Mouse (Mus musculus) ES-CJ7 (cell line): ENCODE measurements around the gene Junb.

Experiments used
- DNase-seq: peaks from one replicate; pipeline ENCODE4 v3.0.0; 2011; ENCODE audit warnings: low read depth, low spot score

The Junb gene

GRCm38 (mm10) chr8:84978248-84978940 lies at the start of gene Junb:
Gene Junb (minus strand): TSS chr8:84978718.
- DNase-seq: peak; percentile 94

- DNase-seq: no peak
Measured at GRCm38 (mm10) chr8:85027922-85028321, 49.4 kb upstream of the Junb start.

GRCm38 (mm10) chr8:85027516-85027855 lies 49.0 kb upstream of the Junb start:
- no peak for DNase-seq

DNA sequence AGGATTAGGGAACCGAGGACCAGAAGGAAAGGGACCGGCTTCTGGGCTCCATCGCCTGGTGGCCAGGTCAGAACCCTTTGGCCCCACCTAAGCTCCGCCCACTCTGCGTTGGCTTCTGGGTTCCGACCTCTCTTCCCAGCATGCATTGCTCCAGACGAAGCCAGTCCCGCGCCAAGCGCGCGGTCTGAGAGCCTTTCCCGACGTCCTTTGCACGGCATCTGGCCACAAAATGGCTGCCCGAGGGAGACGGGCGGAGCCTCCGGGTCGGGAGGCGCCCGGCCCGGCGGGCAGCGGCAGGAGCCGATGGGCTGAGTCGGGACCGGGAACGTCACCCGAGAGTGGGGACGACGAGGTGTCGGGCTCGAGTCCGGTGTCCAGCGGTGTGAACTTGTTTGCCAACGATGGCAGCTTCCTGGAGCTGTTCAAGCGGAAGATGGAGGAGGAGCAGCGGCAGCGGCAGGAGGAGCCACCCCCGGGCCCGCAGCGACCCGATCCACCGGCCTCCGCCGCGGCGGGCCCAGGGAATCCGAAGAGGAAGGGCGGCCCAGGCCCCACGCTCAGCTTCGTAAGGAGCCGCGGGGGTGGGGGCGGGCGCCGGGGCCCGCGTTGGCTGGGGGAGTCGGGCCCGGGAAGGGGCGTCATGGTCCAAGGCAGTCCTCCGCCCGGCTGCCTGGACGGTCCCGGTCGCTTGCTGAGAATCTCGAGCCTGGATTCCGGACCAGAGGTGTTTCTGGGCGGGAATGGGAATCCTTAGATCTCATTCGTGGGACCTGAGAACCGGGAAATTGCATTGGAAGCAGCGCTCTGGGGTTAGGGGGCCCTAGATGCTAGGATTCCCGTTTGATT lies 48.4 kb upstream of the Junb start, which contains the start of gene Trir:
Trir (plus strand) TSS at position 154 of the 846 bp plus-strand sequence.
- DNase-seq: peak; percentile 99

GRCm38 (mm10) chr8:85025098-85025932 lies 46.8 kb upstream of the Junb start, which contains the start of gene Asna1:
Gene Asna1 (minus strand): TSS chr8:85025281.
- peak; percentile 99 for DNase-seq

GRCm38 (mm10) chr8:85023846-85024245 lies 45.3 kb upstream of the Junb start:
- DNase-seq: no peak

DNA sequence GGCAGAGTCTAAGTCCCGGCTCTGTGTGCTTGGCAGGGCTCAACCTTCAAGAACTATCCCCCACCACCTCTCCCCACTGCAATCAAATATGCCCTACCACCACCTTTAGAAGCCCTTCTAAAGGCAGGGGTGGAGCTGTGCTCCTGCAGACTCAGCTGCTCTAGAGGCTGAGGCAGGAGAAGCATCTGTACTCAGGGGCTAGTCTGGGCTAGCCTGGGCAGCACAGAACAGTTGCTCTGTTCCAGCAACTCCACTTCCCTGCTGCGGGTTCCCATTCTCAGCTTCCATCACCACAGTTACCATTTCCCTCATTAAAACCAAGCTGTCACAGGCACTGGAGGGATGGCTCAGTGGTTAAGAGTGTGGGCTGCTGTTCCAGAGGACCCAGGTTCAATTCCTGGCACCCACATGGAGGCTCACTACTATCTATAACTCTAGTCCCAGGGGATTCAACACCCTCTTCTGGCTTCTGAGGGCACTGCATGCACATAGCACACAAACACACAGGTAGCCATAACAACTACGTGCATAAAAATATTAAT lies 43.1 kb upstream of the Junb start:
- DNase-seq: peak; percentile 65

- no peak for DNase-seq
Measured at GRCm38 (mm10) chr8:85017209-85017608, 38.7 kb upstream of the Junb start.

DNA sequence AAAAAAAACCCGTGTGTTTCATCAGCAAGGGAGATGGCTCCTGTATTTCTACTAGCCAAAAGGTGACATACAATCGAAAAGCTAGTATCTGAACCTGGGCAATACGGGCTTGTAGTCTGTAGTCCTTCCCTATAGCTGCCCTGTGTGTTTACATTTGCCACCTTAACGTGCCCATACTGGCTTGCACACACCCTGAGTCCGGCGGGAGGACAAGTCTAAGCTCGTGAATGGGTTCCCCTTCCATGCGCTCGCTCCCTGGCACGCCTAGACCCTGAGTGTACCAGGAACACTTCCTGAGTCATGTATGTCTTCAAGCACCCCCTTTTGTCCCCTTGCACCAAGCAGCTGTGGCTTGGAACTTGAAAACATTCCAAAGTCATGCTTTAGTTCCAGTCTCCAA lies 38.2 kb upstream of the Junb start:
- DNase-seq: no peak

DNA sequence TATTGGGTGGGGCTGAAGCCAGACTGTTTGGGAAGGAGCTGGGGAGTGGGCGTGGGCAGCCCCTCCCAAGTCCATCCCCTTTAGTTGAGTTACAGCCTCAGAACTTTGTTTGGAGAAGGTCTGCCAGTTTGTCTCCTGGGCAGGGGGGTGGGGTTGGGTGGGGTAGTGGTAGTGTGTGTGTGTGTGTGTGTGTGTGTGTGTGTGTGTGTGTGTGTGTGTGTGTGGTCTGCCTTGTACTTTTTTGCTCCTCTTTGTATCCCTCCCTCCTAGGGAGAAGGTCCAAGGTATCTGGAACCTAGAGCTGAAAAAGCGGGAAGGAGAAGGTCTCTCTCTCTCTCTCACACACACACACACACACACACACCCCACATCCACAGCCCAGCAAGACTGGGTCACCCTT lies 35.9 kb upstream of the Junb start, which contains the start of gene Best2:
Best2 (minus strand) TSS at position 101 of the 400 bp plus-strand sequence.
- no peak for DNase-seq

DNA sequence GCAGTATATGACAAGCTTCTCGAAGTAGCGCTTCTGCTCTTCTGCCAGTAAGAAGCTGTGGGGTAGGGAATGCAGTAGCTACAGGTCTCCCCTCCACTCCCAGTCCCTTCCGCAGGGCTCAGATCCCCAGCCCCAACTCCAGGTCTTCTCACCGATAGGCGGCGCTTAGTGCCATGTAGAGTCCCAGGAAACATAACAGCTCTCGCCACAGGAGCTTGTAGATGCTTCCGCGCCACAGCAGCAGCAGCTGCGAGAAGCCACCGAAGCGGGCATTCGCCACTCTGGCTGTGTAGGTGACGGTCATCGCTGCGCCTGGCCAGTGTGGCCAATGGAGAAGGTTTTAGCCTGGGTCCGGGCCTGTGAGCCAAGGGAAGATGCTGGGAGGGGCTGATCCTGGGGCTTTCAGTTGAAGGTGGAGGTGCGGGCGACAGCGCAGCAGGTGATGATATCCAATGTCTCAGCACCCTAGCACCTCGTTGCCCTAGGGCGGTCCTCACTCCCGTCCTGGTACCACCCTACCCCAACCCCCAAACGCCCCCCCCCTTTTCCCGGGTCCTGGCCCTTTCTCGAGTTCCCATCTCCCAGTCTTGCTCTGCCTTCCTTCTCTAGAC lies 34.8 kb upstream of the Junb start:
- peak; percentile 97 for DNase-seq

GRCm38 (mm10) chr8:85011242-85011641 lies 32.7 kb upstream of the Junb start:
- peak; percentile 71 for DNase-seq

GRCm38 (mm10) chr8:85007686-85008085 lies 29.2 kb upstream of the Junb start:
- DNase-seq: peak; percentile 79

- peak; percentile 98 for DNase-seq
Measured at GRCm38 (mm10) chr8:84997649-84998295, 19.3 kb upstream of the Junb start.

DNA sequence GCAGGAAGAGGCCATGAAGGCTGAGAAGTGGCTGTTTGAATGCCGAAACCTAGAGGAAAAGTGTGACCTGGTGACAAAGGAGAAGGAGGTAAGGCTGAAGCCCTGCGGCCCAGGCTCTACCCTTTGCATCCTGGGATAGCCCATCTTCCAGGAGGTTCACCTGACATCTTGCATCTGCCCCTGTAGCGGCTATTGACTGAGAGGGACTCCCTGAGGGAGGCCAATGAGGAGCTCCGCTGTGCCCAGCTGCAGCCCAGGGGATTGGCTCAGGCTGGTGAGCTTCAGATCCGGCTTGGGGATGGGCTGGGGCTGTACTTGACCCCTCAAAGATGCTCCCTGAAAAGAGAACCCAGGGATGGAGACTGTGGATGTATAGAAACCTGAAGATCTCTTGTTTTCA lies 18.5 kb upstream of the Junb start:
- DNase-seq: no peak

DNA sequence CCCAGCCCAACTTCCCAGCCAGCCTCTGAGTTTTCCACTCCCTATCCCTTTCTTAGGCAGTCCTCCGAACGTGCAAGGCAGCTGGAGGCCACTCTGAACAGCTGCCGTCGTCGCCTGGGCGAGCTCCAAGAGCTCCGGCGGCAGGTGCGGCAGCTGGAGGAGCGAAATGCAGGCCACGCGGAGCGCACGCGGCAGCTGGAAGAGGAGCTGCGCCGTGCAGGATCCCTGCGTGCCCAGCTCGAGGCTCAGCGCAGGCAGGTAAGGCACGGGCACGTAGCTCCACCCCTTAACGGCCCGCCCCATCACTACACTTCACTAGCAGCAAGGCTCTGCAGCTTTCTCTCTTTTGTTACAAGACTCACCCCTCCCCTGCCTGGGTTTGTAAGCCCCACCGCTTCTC lies 17.2 kb upstream of the Junb start:
- DNase-seq: peak; percentile 71

DNA sequence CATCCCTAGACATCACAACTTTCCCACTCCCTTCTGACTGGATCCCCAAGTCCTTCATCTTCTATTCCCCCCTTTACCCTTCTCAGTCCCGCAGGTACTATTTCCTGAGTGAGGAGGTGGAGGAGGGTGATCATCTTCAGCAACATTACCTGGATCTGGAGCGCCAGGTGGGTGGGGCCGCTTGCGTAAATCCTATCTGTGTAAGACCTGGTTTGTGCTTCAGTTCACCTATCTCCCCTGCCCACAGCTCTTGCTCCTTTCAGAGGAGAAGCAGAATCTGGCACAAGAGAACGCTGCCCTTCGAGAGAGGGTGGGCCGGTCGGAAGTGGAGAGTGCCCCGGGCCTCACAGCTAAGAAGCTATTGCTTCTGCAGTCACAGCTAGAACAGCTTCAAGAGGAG lies 15.9 kb upstream of the Junb start:
- DNase-seq: no peak

- peak; percentile 94 for DNase-seq
Measured at GRCm38 (mm10) chr8:84990836-84991235, 12.3 kb upstream of the Junb start.

GRCm38 (mm10) chr8:84990349-84990748 lies 11.8 kb upstream of the Junb start, which contains the start of gene Hook2:
Gene Hook2 (plus strand): TSS chr8:84990603.
- peak; percentile 100 for DNase-seq

- peak; percentile 97 for DNase-seq
Measured at GRCm38 (mm10) chr8:84989810-84990209, 11.3 kb upstream of the Junb start.
